Mouse (Mus musculus) brain, embryonic 14.5 days (tissue): ENCODE measurements around the gene Gadd45gip1.

Source experiments
- CTCF ChIP-seq: fragments of 200-500 bp; IDR thresholded peaks from 2 replicates; pipeline ENCODE4 v1.5.1; 2012; ENCODE audit warnings: inconsistent platforms, mild to moderate bottlenecking, moderate library complexity, borderline replicate concordance; ENCODE audit not compliant: insufficient read depth, insufficient read length; ENCODE audit errors: extremely low read depth
- POLR2A ChIP-seq: fragments of 200-500 bp; IDR thresholded peaks from 2 replicates; pipeline ENCODE4 v1.6.1; 2012; ENCODE audit warnings: mild to moderate bottlenecking, inconsistent platforms, borderline replicate concordance; ENCODE audit not compliant: poor library complexity, insufficient read depth, insufficient read length, severe bottlenecking; ENCODE audit errors: extremely low read depth

- TF ChIP-seq CTCF (no peak), POLR2A (no peak)
Measured at GRCm38 (mm10) chr8:84814240-84814554, 17.1 kb upstream of the Gadd45gip1 start.
